Mouse (Mus musculus) limb, embryonic 10.5 days (tissue): ENCODE measurements around the gene Kif17. TPM values are rescaled to one million over a fixed set of nuclear protein-coding genes. Genes with fewer than 3 reads are reported as not detected.

Experiments
- DNase-seq: peaks from one replicate; pipeline ENCODE4 v3.0.0-alpha.2; 2017; ENCODE audit warnings: low spot score
- H3K27ac ChIP-seq: fragments of 300-500 bp; sonication (generic); 2 replicates; pipeline ENCODE4 v1.5.1; 2016; ENCODE audit warnings: mild to moderate bottlenecking
- H3K27me3 ChIP-seq: fragments of 300-500 bp; sonication (generic); 2 replicates; pipeline ENCODE4 v1.6.1; 2016; ENCODE audit warnings: low read depth, mild to moderate bottlenecking; ENCODE audit not compliant: poor library complexity, severe bottlenecking
- H3K36me3 ChIP-seq: fragments of 300-500 bp; sonication (generic); 2 replicates; pipeline ENCODE4 v1.6.1; 2016; ENCODE audit warnings: mild to moderate bottlenecking, moderate library complexity
- H3K4me1 ChIP-seq: fragments of 300-500 bp; sonication (generic); 2 replicates; pipeline ENCODE4 v1.6.1; 2016
- H3K4me3 ChIP-seq: fragments of 300-500 bp; sonication (generic); 2 replicates; pipeline ENCODE4 v1.5.1; 2016; ENCODE audit warnings: mild to moderate bottlenecking, moderate library complexity
- H3K9me3 ChIP-seq: fragments of 300-500 bp; sonication (generic); replicated peaks from 2 replicates; pipeline ENCODE4 v1.6.1; 2016; ENCODE audit warnings: mild to moderate bottlenecking
- WGBS: fragments of 180-500 bp; shearing (Covaris S2); methylation state at CpG from one replicate; pipeline ENCODE4 v1.1.7; 2016; 5-methylcytosine and 5-hydroxymethylcytosine counted together
- polyA plus RNA-seq: library from polyadenylated mRNA; unstranded; fragments of >200 nt; fragmentation: Nextera tagmentation; extraction: Ambion mirVana; gene quantifications from 2 replicates; pipeline ENCODE4 v1.2.1, GENCODE M21; 2016

The Kif17 gene
- polyA plus RNA-seq, 1 experiment from 2014 or later, result 0.99 TPM

DNA sequence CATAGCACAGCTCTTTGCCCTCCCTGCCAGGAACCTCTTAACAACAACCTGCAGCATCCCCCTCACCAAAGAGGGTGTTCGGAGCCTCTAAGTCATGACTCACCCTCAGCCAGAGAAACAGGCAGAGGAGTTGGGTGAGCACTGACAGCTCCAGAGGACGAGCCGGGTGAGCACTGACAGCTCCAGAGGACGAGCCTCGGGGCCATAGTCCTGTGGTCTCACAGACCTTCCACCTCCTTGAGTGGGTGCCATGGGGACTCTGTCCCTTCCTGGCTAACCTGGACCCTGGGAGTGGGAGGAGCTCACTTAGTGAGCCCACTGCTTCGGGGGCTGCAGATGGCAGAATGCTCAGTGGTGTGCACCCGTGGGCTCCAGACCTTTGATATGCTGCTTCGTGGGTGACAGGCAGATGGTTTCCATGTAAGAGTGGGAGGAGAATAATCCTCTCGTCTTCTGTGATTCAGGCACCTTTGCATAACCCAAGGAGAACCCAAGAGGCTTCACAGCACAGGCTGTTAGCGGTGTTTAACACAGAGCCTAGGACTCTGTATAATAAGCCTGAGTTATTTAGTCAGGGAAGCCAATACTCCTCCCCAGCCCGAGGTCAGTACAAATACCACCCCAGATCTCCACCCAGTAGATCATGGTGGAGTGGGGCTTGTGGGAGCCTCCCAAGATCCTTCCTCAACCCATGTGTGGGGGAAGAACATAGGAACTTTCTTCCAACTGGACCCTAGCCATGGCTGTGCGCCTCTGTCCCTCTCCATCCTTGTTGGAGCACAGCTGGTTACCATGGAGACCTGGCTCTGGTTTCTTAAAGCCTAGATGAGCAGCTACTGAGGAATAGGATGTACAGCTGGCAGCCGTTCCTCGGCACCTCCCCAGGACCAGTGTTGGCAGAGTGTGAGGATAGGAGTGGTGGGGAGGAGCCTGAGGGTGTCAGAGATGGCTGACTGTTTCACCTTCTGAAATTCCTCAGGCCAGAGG, 22.1 kb downstream of the Kif17 start:
- WGBS, result 70% methylated on average over 14 of the region's 14 CpGs
- H3K27me3 ChIP-seq, result peaks cover 6% of the 10 kb centered on the region; the same call in 1 of the 2 replicates
- no peak for DNase-seq
- no peak overlapping the region for H3K27ac ChIP-seq
- H3K4me1 ChIP-seq, result no peaks in the 10 kb centered on the region
- H3K36me3 ChIP-seq, result no peaks in the 10 kb centered on the region
- H3K9me3 ChIP-seq, result no peaks in the 10 kb centered on the region
- no peak overlapping the region for H3K4me3 ChIP-seq

DNA sequence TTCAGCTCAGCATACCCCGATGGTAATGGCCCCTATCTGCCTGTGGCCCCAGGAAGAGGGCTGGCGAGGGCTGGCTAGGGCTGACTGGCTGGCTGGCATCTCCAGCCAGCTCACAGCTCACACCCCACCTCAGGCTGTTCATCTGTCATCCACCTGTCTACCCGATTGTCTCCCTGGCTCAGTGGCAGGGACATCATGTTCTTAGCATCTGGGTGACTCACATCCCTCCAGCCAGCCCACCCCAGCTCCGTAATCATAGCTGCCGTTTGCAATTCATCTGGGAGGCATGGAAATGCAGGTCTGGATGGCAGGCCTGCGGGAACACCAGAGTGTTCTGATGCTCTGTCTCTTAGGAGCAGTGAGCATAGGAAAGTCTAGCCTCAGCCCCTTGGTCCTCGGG, 28.1 kb downstream of the Kif17 start:
- H3K27me3 ChIP-seq, result peaks cover 9% of the 10 kb centered on the region; the same call in 1 of the 2 replicates
- 79% methylated on average over 7 of the region's 7 CpGs for WGBS
- no peaks in the 10 kb centered on the region for H3K9me3 ChIP-seq
- no peaks in the 10 kb centered on the region for H3K36me3 ChIP-seq
- H3K27ac ChIP-seq, result no peak overlapping the region
- no peaks in the 10 kb centered on the region; the same call in 1 of the 2 replicates for H3K4me1 ChIP-seq
- no peak for DNase-seq
- no peak overlapping the region for H3K4me3 ChIP-seq

DNA sequence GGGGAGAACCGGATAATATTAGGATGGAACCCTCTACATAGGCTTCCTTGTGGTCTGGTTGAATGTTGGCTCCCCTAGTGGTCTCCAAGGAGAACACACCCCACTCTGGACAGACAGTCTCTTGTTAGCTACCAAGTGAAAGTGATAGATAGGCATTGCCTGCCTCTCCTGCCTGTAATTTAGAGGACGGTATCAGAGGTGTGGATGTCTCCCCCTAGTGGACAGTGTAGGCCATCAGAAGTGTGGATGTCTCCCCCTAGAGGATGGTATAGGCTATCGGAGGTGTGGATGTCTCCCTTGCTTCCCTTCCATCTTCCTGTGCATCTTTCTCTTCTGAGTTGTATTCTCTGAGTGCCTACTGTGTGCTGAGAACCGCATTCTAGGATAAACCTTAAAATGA, 32.6 kb downstream of the Kif17 start:
- Histone ChIP-seq H3K4me3 (no peak overlapping the region), H3K4me1 (no peaks in the 10 kb centered on the region; the same call in 1 of the 2 replicates)

DNA sequence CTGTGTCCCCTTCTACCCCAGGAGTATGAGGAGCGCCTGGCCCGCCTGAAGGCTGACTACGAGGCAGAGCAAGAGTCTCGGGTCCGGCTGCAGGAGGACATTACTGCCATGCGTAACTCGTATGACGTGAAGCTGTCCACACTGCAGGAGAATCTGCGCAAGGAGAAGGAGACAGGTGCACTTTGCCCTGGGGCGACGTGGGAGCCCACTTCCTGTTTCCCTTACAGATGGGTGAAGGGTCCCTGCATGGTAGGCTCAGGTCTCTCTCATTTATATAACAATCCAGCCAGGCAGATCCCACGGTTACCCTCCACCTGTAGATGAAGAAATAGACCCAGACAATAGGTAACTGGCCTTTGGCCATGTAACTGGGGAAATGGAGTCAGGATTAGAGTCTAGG, 36.2 kb downstream of the Kif17 start:
- peaks cover 3% of the 10 kb centered on the region; the same call in 1 of the 2 replicates for H3K4me1 ChIP-seq
- no peaks in the 10 kb centered on the region for H3K36me3 ChIP-seq
- H3K9me3 ChIP-seq, result no peaks in the 10 kb centered on the region
- WGBS, result 89% methylated on average over 12 of the region's 12 CpGs
- no peak overlapping the region for H3K4me3 ChIP-seq
- 0 out of 2 replicates have a peak, but pooled peaks cover 4% of the 10 kb centered on the region for H3K27me3 ChIP-seq
- no peak for DNase-seq
- H3K27ac ChIP-seq, result no peak overlapping the region

More for the DNA sequence above, 32.6 kb downstream of the Kif17 start:
- WGBS, result 30% methylated on average over 4 of the region's 4 CpGs
- Histone ChIP-seq H3K27ac (no peak overlapping the region), H3K27me3 (peaks cover under 1% of the 10 kb centered on the region; the same call in 1 of the 2 replicates), H3K36me3 (no peaks in the 10 kb centered on the region), H3K9me3 (no peaks in the 10 kb centered on the region)
- DNase-seq, result peak; percentile 67

DNA sequence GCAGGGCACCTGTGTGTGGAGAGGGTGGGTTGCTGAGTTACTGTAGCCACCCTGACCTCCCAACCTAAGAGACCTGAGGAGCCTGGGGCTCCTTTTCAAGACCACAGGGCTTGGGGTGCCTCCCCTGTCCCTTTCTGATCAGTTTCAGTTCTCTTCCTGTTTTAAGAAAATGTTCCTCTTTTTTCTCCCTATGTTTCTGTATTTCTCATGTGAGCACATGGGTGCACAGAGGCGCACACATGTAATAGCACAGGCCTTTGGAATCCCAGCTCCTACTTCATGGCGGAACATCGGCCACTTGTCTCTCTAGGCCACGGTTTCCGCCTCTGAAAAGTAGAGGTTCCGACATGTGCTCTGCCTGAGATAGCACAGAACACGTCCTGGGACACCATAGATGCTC, 38.5 kb downstream of the Kif17 start:
- no peaks in the 10 kb centered on the region for H3K36me3 ChIP-seq
- no peak for DNase-seq
- no peak overlapping the region for H3K4me3 ChIP-seq
- 89% methylated on average over 7 of the region's 7 CpGs for WGBS
- H3K27me3 ChIP-seq, result 0 out of 2 replicates have a peak, but pooled peaks cover 4% of the 10 kb centered on the region
- peaks cover 6% of the 10 kb centered on the region; the same call in 1 of the 2 replicates for H3K4me1 ChIP-seq
- H3K27ac ChIP-seq, result no peak overlapping the region
- no peaks in the 10 kb centered on the region for H3K9me3 ChIP-seq

DNA sequence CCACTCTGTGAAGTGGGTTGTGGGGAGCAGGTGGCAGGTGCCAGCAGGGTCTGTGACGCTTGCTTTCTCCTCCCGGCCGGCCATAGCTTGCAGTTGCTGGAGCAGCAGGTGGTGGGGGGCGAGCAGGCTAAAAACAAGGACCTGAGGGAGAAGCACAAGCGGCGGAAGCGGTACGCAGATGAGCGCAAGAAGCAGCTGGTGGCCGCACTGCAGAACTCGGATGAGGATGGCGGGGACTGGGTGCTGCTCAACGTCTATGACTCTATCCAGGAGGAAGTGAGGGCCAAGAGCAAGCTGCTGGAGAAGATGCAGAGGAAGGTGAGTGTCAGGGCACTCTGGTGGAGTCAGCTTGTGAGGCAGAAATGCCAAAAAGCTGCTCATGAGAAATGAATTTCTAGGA, 41.8 kb downstream of the Kif17 start:
- no peak for DNase-seq
- WGBS, result 93% methylated on average over 13 of the region's 13 CpGs
- Histone ChIP-seq H3K9me3 (no peaks in the 10 kb centered on the region), H3K4me1 (peaks cover 6% of the 10 kb centered on the region; the same call in 1 of the 2 replicates), H3K36me3 (no peaks in the 10 kb centered on the region), H3K27me3 (0 out of 2 replicates have a peak, but pooled peaks cover 4% of the 10 kb centered on the region), H3K27ac (no peak overlapping the region), H3K4me3 (no peak overlapping the region)

DNA sequence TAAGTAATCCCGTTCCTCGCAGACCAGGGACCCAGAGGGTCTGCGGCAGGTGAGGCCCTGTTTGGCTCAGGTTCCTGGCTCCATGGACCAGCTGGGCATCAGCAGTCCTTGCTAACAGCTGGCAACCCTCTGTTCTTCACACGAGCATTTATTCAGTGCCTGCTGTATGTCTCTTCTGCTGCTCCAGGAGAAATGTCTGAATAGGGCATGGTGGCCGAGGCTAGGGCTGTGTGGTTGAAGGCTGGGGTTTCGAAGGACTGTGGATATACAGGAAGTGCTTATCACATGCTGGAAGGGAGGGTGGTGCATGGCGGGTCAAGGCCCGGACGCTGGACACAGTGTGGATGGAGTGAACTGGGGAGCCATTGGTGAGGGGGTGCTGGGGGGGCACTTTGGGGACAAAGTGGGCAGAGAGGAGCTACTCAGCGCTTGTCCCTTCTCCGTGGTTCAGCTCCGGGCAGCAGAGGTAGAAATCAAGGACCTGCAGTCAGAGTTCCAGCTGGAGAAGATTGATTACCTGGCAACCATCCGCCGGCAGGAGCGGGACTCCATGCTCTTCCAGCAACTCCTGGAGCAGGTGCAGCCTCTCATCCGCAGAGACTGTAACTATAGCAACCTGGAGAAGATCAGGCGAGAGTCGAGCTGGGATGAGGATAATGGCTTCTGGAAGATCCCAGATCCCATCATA, 43.2 kb downstream of the Kif17 start:
- no peak overlapping the region for H3K27ac ChIP-seq
- no peaks in the 10 kb centered on the region for H3K36me3 ChIP-seq
- H3K9me3 ChIP-seq, result no peaks in the 10 kb centered on the region
- DNase-seq, result no peak
- H3K4me1 ChIP-seq, result peaks cover 6% of the 10 kb centered on the region; the same call in 1 of the 2 replicates
- H3K4me3 ChIP-seq, result no peak overlapping the region
- WGBS, result 84% methylated on average over 18 of the region's 18 CpGs
- no peaks in the 10 kb centered on the region for H3K27me3 ChIP-seq

DNA sequence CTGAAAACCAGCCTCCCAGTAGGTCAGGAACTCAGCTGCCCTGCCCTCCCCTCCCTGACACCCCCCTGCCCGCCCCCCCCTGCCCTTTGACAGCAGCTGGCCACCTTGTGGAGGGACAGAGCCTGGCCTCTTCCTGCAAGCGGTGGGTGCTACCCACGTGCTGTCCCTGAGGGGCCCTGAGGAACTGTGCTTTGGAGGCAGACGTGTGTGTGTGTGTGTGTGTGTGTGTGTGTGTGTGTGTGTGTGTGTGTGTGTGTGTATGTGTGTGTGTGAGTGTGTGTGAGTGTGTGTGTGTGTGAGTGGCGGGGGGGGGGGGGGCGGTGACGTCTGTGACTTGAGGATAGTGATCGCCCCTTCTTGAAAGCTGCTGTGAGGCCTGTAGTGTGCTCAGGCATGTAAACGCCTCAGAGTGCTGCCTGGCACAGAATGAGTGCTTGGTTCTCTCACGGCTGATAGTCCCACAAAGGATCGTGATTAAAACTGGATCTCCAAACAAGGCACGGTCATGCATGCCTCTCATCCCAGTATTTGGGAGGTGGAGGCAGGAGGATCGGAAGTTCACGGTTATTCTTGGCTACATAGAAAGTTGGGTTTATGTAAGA, 43.8 kb downstream of the Kif17 start:
- no peaks in the 10 kb centered on the region for H3K9me3 ChIP-seq
- no peak overlapping the region for H3K4me3 ChIP-seq
- peaks cover 6% of the 10 kb centered on the region; the same call in 1 of the 2 replicates for H3K4me1 ChIP-seq
- H3K27ac ChIP-seq, result no peak overlapping the region
- no peaks in the 10 kb centered on the region for H3K27me3 ChIP-seq
- WGBS, result 90% methylated on average over 11 of the region's 14 CpGs
- no peak for DNase-seq
- H3K36me3 ChIP-seq, result no peaks in the 10 kb centered on the region

DNA sequence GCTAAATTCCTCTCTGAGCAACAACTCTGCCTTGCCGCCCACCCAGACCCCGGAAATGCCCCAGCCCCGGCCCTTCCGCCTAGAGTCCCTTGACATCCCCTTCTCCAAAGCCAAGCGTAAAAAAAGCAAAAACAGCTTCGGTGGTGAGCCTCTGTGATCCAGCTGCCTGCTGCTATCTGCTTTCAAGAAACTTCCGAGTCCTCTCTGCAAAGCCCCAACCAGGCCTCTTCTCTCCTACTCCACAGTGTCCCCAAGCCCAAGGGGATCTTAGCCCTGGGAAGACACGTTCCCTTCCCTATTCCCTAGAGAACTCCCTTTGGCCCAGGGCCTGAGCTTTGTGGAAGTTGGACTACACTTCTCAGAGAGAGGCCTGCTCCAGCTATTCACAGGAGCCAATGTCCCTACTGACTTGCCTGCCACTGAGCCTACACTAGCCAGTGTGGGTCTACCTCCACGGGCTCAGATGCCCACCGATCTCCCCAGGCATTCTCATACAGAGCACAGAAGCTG, 51.1 kb downstream of the Kif17 start:
- WGBS, result 89% methylated on average over 10 of the region's 10 CpGs

DNA sequence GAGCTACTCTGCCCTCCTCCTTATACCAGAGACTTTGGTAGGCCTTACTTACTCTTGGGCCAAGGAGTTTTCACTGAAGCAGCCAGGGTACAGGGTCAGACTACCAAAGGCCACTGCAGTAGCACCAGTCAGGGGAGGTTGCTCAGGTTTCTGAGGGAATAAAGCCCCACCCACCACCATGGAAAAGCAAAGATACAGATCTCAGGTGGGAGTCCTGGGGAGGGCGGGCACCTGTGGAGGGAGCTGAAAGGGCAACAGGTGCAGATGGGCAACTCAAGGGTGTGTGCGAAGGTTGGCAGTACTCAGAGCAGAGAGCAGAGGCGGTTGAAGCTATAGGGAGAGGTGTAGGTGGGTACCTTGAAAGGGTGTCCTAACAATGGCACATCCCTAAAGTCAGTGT, 52.8 kb downstream of the Kif17 start:
- Histone ChIP-seq H3K4me1 (peaks cover 20% of the 10 kb centered on the region), H3K27ac (no peak overlapping the region), H3K27me3 (no peaks in the 10 kb centered on the region), H3K9me3 (no peaks in the 10 kb centered on the region), H3K36me3 (peaks cover 17% of the 10 kb centered on the region), H3K4me3 (0 out of 2 replicates have a peak overlapping the region, but pooled peaks have one; percentile 99)
- no peak for DNase-seq
- WGBS, result 87% methylated on average over 3 of the region's 3 CpGs

More for the DNA sequence above, 51.1 kb downstream of the Kif17 start:
- Histone ChIP-seq H3K4me3 (no peak overlapping the region), H3K27me3 (no peaks in the 10 kb centered on the region), H3K9me3 (no peaks in the 10 kb centered on the region), H3K27ac (no peak overlapping the region), H3K36me3 (0 out of 2 replicates have a peak, but pooled peaks cover under 1% of the 10 kb centered on the region), H3K4me1 (peaks cover 20% of the 10 kb centered on the region)
- no peak for DNase-seq

DNA sequence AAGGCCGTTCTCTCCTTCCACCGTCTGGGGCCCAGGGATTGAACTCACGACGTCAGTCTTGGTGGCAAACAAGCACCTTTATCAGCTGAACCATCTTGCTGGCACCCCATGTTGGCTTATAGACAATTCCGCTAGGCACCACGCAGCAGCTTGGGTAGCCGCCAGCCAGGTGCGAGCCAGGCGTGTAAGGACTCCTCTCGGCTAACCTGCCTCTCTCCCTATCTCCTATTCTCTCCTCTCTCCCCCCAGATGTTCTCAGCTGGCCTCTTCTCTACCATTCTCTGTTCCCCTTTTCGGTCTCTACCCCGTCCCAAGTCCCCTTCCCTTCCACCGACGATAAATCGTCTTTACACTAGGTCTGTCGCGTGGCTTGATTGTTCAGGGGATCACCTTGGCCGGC, 53.5 kb downstream of the Kif17 start:
- no peak for DNase-seq
- H3K27ac ChIP-seq, result peak overlapping the region; percentile 91
- 17% methylated on average over 18 of the region's 18 CpGs for WGBS
- H3K4me1 ChIP-seq, result peaks cover 20% of the 10 kb centered on the region
- peaks cover 24% of the 10 kb centered on the region for H3K36me3 ChIP-seq
- no peaks in the 10 kb centered on the region for H3K27me3 ChIP-seq
- peak overlapping the region; percentile 99 for H3K4me3 ChIP-seq
- no peaks in the 10 kb centered on the region for H3K9me3 ChIP-seq

DNA sequence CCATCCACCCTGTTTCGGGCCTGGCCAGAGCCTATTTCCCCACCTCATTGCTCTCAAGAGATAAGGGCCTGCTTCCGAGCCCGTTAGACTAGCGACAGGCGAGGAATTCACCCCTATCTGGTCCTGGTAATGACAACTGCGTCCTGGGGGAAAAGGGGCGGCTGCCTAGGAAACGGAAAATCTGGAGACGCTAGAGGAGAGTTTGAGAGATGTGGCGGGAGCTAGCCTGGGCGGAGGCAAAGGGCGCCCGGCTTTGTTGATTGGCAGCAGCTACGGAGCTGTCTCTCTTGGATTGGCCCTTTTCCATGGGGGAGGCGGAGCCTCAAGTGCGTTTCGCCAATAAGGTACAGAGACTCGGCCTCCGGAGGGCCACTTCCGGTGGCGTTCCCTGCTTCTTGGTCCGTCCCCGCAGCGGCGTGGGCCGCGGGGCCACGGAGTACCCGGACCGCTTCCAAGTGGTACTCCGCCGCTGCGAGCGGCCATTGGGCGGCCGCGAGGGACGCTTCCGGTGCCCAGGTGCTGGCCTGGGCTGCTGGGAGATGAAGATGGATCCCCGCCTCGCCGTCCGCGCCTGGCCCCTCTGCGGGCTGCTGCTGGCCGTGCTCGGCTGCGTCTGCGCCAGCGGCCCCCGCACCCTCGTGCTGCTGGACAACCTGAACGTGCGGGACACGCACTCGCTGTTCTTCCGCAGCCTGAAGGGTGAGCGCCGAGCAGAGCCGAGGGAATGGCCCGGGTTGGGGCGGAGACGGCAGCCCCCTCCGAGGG, 54.3 kb downstream of the Kif17 start, which contains the start of gene Ddost:
Gene Ddost (plus strand): TSS at position 391 of the 765 bp plus-strand sequence.
- Histone ChIP-seq H3K9me3 (no peaks in the 10 kb centered on the region), H3K4me1 (peaks cover 20% of the 10 kb centered on the region), H3K4me3 (peak within 1 kb of the TSS; percentile 99), H3K36me3 (peaks cover 32% of the 10 kb centered on the region), H3K27me3 (no peaks in the 10 kb centered on the region), H3K27ac (peak within 1 kb of the TSS; percentile 91)
- peak; percentile 99 for DNase-seq
- WGBS, result under 1% methylated on average over 64 of the region's 64 CpGs
